Mouse (Mus musculus): ENCODE results near the gene Gan.

DNA sequence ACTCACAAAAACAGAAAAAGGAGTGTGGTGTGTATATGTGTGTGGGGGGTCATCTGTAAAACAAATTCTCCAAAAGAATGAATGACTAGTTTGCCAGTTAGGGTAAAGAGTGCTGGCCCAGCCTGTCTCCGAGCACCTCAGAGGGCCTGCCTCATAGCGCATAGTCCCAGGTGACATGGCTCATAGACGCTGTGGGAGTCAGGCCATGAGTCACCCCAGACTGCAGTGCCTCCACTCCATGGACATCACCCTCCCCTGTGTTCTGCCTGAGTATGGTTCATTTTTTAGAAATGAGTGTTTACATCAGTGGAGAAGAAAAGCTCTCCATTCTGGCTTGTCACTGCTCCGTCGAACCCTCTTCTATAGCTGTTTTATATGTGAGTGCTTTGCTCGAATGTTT lies 20.7 kb downstream of the Gan start:
- TF ChIP-seq TAL1 (conservative IDR thresholded peaks at IDR 0.05; ENCODE audit: low read depth, low read length) (no peak), CTCF (IDR thresholded peaks at IDR 0.05; ENCODE audit: low read depth, low read length) (no peak)

All from G1E (cell line).